Mouse (Mus musculus): ENCODE measurements around the gene Vwa3b. TPM values are rescaled to one million over a fixed set of nuclear protein-coding genes. Genes with fewer than 3 reads are reported as not detected.

Gene Vwa3b
- polyA plus RNA-seq, 1 experiment = not detected

DNA sequence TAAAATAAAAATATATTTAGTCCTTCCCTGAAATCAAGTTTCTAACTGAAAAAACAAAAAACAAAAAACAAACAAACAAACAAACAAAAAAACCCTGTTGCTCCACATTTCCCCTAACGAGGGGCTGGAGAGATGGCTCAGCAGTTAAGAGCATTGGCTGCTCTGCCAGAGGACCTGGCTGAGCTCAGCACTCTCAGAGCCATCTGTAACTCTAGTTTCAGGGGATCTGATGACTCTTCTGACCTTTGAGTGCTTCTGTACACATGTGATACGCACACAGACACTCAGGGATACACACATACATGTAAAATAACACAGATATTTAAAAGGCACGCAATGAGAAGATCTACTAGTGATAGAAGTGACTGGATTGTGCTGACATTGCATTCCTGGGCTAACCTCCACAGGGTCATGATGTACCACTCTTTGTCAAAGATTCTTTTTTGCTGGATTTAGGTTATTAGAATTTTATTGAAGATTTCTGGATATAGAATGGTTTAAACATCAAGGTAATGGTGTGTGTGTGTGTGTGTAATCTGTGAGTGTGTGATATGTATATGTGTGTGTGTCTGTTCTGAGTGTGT is 14.7 kb upstream of the Vwa3b start:
- no peaks in the 10 kb centered on the region for H3K79me2 ChIP-seq (ENCODE audit: control insufficient read depth, insufficient read depth)
- H3K4me2 ChIP-seq (ENCODE audit: low read depth) = no peak overlapping the region
- TF ChIP-seq SRF (IDR thresholded peaks at IDR 0.05; ENCODE audit: control insufficient read depth, insufficient read length, low read depth) = no peak
- TF ChIP-seq TCF12 (IDR thresholded peaks at IDR 0.05; ENCODE audit: insufficient read depth, poor library complexity, severe bottlenecking) = no peak
- no peak for TF ChIP-seq E2F4 (IDR thresholded peaks at IDR 0.05; ENCODE audit: insufficient read depth)
- no peak for TF ChIP-seq REST (IDR thresholded peaks at IDR 0.05; ENCODE audit: insufficient read depth, insufficient read length)
- TF ChIP-seq TCF3 (IDR thresholded peaks at IDR 0.05; ENCODE audit: insufficient read length, low read depth) = no peak
- no peak for TF ChIP-seq CEBPB (IDR thresholded peaks at IDR 0.05; ENCODE audit: insufficient read depth, poor library complexity, severe bottlenecking)
- TF ChIP-seq MYOD1 (IDR thresholded peaks at IDR 0.05; ENCODE audit: control insufficient read depth in 1 of 3, insufficient read length in 2 of 3, low read depth in 2 of 3) = no peak
- TF ChIP-seq POLR2AphosphoS2 (IDR thresholded peaks at IDR 0.05; ENCODE audit: insufficient read length, low read depth) = no peak
- TF ChIP-seq POLR2A (IDR thresholded peaks at IDR 0.05; ENCODE audit: insufficient read length, low read depth) = no peak
- no peak for TF ChIP-seq USF1 (IDR thresholded peaks at IDR 0.05; ENCODE audit: low read depth)
- TF ChIP-seq MYOG (IDR thresholded peaks at IDR 0.05; ENCODE audit: control insufficient read depth in 1 of 3, insufficient read depth in 1 of 3, insufficient read length in 2 of 3, low read depth in 2 of 3) = no peak
- TF ChIP-seq MAX (IDR thresholded peaks at IDR 0.05; ENCODE audit: low read depth) = no peak
- no peaks in the 10 kb centered on the region for H3K27me3 ChIP-seq (ENCODE audit: control insufficient read depth, insufficient read depth, insufficient read length)
- H3ac ChIP-seq (ENCODE audit: control insufficient read depth, insufficient read length) = no peak overlapping the region
- no peaks in the 10 kb centered on the region for H3K36me3 ChIP-seq (ENCODE audit: control insufficient read depth, insufficient read depth)
- H3K4me3 ChIP-seq = no peak overlapping the region

- TF ChIP-seq TCF12 (IDR thresholded peaks at IDR 0.05; ENCODE audit: insufficient read depth, poor library complexity, severe bottlenecking) (no peak), E2F4 (IDR thresholded peaks at IDR 0.05; ENCODE audit: insufficient read depth) (no peak), USF1 (IDR thresholded peaks at IDR 0.05; ENCODE audit: low read depth) (no peak), REST (IDR thresholded peaks at IDR 0.05; ENCODE audit: insufficient read depth, insufficient read length) (no peak), SRF (IDR thresholded peaks at IDR 0.05; ENCODE audit: control insufficient read depth, insufficient read length, low read depth) (no peak), MAX (IDR thresholded peaks at IDR 0.05; ENCODE audit: low read depth) (no peak), TCF3 (IDR thresholded peaks at IDR 0.05; ENCODE audit: insufficient read length, low read depth) (no peak), MYOD1 (IDR thresholded peaks at IDR 0.05; ENCODE audit: control insufficient read depth in 1 of 3, insufficient read length in 2 of 3, low read depth in 2 of 3) (no peak), MYOG (IDR thresholded peaks at IDR 0.05; ENCODE audit: control insufficient read depth in 1 of 3, insufficient read depth in 1 of 3, insufficient read length in 2 of 3, low read depth in 2 of 3) (no peak), POLR2AphosphoS2 (IDR thresholded peaks at IDR 0.05; ENCODE audit: insufficient read length, low read depth) (no peak), CEBPB (IDR thresholded peaks at IDR 0.05; ENCODE audit: insufficient read depth, poor library complexity, severe bottlenecking) (no peak), POLR2A (IDR thresholded peaks at IDR 0.05; ENCODE audit: insufficient read length, low read depth) (no peak)
- H3ac ChIP-seq (ENCODE audit: control insufficient read depth, insufficient read length) = no peak overlapping the region
- H3K4me2 ChIP-seq (ENCODE audit: low read depth) = no peak overlapping the region
- H3K4me3 ChIP-seq = no peak overlapping the region
- H3K79me2 ChIP-seq (ENCODE audit: control insufficient read depth, insufficient read depth) = no peaks in the 10 kb centered on the region
- H3K36me3 ChIP-seq (ENCODE audit: control insufficient read depth, insufficient read depth) = no peaks in the 10 kb centered on the region
- H3K27me3 ChIP-seq (ENCODE audit: control insufficient read depth, insufficient read depth, insufficient read length) = no peaks in the 10 kb centered on the region
These were observed 13.4 kb upstream of the Vwa3b start for GRCm38 (mm10) chr1:37013006-37013405.

DNA sequence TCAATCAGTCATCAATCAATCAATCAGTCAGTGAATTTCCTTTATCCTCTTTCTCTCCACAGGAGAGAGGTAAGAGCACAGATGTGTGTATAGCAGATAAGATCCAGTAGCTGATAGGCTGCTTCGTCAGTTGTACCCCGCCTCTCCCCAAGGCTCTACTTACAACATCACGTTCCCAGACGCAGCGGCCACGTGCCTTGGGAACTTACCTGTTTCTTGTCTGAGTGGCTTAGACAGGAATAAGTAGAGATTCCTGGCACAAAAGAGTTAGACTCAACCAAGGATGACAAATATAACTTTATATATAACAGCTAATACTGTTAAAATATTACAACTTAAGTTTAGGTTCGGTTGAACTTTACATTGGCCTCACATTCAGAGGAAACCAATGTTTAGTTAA is 12.7 kb upstream of the Vwa3b start:
- TF ChIP-seq E2F4 (IDR thresholded peaks at IDR 0.05; ENCODE audit: insufficient read depth) = no peak
- no peak for TF ChIP-seq TCF12 (IDR thresholded peaks at IDR 0.05; ENCODE audit: insufficient read depth, poor library complexity, severe bottlenecking)
- TF ChIP-seq USF1 (IDR thresholded peaks at IDR 0.05; ENCODE audit: low read depth) = no peak
- TF ChIP-seq MYOD1 (IDR thresholded peaks at IDR 0.05; ENCODE audit: control insufficient read depth in 1 of 3, insufficient read length in 2 of 3, low read depth in 2 of 3) = no peak
- Histone ChIP-seq H3K4me2 (ENCODE audit: low read depth) (no peak overlapping the region), H3K79me2 (ENCODE audit: control insufficient read depth, insufficient read depth) (no peaks in the 10 kb centered on the region), H3K4me3 (no peak overlapping the region), H3K27me3 (ENCODE audit: control insufficient read depth, insufficient read depth, insufficient read length) (no peaks in the 10 kb centered on the region), H3ac (ENCODE audit: control insufficient read depth, insufficient read length) (no peak overlapping the region), H3K36me3 (ENCODE audit: control insufficient read depth, insufficient read depth) (no peaks in the 10 kb centered on the region)

GRCm38 (mm10) chr1:37019017-37019416 is 7.4 kb upstream of the Vwa3b start:
- no peak for TF ChIP-seq CEBPB (IDR thresholded peaks at IDR 0.05; ENCODE audit: insufficient read depth, poor library complexity, severe bottlenecking)
- TF ChIP-seq MYOG (IDR thresholded peaks at IDR 0.05; ENCODE audit: control insufficient read depth in 1 of 3, insufficient read depth in 1 of 3, insufficient read length in 2 of 3, low read depth in 2 of 3) = no peak
- no peak for TF ChIP-seq MYOD1 (IDR thresholded peaks at IDR 0.05; ENCODE audit: control insufficient read depth in 1 of 3, insufficient read length in 2 of 3, low read depth in 2 of 3)
- H3K36me3 ChIP-seq (ENCODE audit: control insufficient read depth, insufficient read depth) = no peaks in the 10 kb centered on the region
- no peaks in the 10 kb centered on the region for H3K27me3 ChIP-seq (ENCODE audit: control insufficient read depth, insufficient read depth, insufficient read length)
- H3K4me3 ChIP-seq = no peak overlapping the region
- H3ac ChIP-seq (ENCODE audit: control insufficient read depth, insufficient read length) = no peak overlapping the region
- H3K4me2 ChIP-seq (ENCODE audit: low read depth) = no peak overlapping the region
- no peaks in the 10 kb centered on the region for H3K79me2 ChIP-seq (ENCODE audit: control insufficient read depth, insufficient read depth)

- TF ChIP-seq MAX (IDR thresholded peaks at IDR 0.05; ENCODE audit: low read depth) (no peak), TCF3 (IDR thresholded peaks at IDR 0.05; ENCODE audit: insufficient read length, low read depth) (no peak)
- Histone ChIP-seq H3K79me2 (ENCODE audit: control insufficient read depth, insufficient read depth) (no peaks in the 10 kb centered on the region), H3K36me3 (ENCODE audit: control insufficient read depth, insufficient read depth) (no peaks in the 10 kb centered on the region), H3K4me3 (no peak overlapping the region), H3ac (ENCODE audit: control insufficient read depth, insufficient read length) (no peak overlapping the region), H3K4me2 (ENCODE audit: low read depth) (no peak overlapping the region), H3K27me3 (ENCODE audit: control insufficient read depth, insufficient read depth, insufficient read length) (no peaks in the 10 kb centered on the region)
These were observed 3.7 kb upstream of the Vwa3b start for GRCm38 (mm10) chr1:37022704-37023103.

All from myocyte (in vitro differentiated cells).